Mouse (Mus musculus) kidney, adult 2 months (tissue): Measurements from ENCODE around the gene Khdc3. TPM values are rescaled to one million over a fixed set of nuclear protein-coding genes. Genes with fewer than 3 reads are reported as not detected.

Source experiments
- DNase-seq: peaks from one replicate; pipeline ENCODE4 v3.0.0; 2021
- H3K27ac ChIP-seq: fragments of 200-500 bp; 2 replicates; pipeline ENCODE4 v1.5.1; 2012; ENCODE audit warnings: low read depth, low read length, control low read depth, inconsistent platforms; ENCODE audit not compliant: insufficient read depth
- H3K27me3 ChIP-seq: fragments of 200-500 bp; replicated peaks from 2 replicates; pipeline ENCODE4 v1.6.1; 2012; ENCODE audit warnings: mild to moderate bottlenecking, moderate library complexity, low read length, inconsistent platforms; ENCODE audit not compliant: control insufficient read depth, insufficient read depth
- H3K36me3 ChIP-seq: fragments of 200-500 bp; 2 replicates; pipeline ENCODE4 v1.6.1; 2012; ENCODE audit warnings: mild to moderate bottlenecking, moderate library complexity, low read length, inconsistent platforms; ENCODE audit not compliant: control insufficient read depth, insufficient read depth
- H3K4me1 ChIP-seq: fragments of 200-500 bp; 2 replicates; pipeline ENCODE4 v1.6.1; 2011; ENCODE audit warnings: low read length; ENCODE audit not compliant: control insufficient read depth, insufficient read depth
- H3K4me3 ChIP-seq: fragments of 200-500 bp; 2 replicates; pipeline ENCODE4 v1.5.1; 2011; ENCODE audit warnings: mild to moderate bottlenecking, low read depth, low read length, control low read depth; ENCODE audit not compliant: insufficient read depth
- CTCF ChIP-seq: fragments of 200-500 bp; conservative IDR thresholded peaks from 2 replicates; pipeline ENCODE4 v1.5.1; 2011; ENCODE audit warnings: low read depth, mild to moderate bottlenecking, control low read depth, low read length, moderate library complexity, mixed read lengths; ENCODE audit not compliant: insufficient read depth, insufficient read length
- POLR2A ChIP-seq: fragments of 200-500 bp; IDR thresholded peaks from one replicate; pipeline ENCODE4 v1.6.1; 2011; ENCODE audit warnings: low read depth, low read length, control low read depth
- WGBS: fragments of 180-500 bp; shearing (Covaris S2); methylation state at CpG from one replicate; pipeline ENCODE4 v1.1.7; 2018; 5-methylcytosine and 5-hydroxymethylcytosine counted together
- polyA plus RNA-seq: library from polyadenylated mRNA; depleted of rRNA; stranded (reverse); fragments of >200 nt; gene quantifications from 2 replicates; pipeline ENCODE4 v1.2.3, GENCODE M21; 2012; rRNA removed

Gene Khdc3
- polyA plus RNA-seq, 1 experiment = 0.19 TPM

DNA sequence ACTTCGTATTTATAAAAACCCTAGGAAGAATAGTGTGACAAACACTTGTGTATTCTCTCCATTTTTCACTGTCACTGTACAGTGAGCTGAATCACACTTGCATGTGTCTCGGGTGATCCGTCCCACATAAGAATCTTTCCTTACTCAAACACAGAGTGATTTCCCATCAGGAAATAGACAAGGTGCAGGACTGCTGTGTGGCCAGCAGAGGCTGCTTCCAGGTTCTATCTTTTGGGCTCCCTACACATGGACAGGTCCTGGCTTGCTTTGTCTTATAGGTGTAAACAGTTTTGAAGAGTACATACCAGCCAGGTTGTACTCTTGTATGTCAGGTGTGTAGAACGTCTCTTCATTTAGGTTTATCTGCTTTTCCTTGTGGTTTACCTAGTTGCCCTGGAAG lies 16.4 kb downstream of the Khdc3 start:
- Histone ChIP-seq H3K36me3 (peaks cover 4% of the 10 kb centered on the region), H3K4me1 (no peaks in the 10 kb centered on the region; the same call in 1 of the 2 replicates), H3K4me3 (no peak overlapping the region), H3K27me3 (no peaks in the 10 kb centered on the region), H3K27ac (no peak overlapping the region)
- 79% methylated on average over 4 of the region's 4 CpGs for WGBS
- TF ChIP-seq POLR2A (no peak), CTCF (no peak; the same call in 1 of the 2 replicates)
- DNase-seq = no peak

DNA sequence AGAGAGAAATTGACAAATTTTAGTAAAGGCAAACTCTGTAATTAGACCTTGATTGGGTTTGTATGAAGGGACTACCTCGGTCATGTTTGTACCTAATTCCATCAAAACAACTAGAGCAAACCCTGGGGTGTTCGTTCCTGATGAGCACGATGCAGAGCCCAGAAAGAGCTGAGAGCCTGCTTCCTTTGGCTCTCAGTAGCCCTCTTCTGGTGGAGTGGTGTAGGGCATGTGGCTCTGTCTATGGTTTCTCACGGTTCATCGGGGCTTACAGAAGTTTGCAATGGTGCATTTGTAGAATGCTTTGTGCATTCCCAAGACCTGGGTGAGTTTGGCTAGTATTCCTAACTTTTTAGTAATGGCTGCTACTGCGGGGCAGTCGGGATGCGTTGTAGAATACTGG lies 20.1 kb downstream of the Khdc3 start:
- Histone ChIP-seq H3K36me3 (peaks cover 5% of the 10 kb centered on the region), H3K27me3 (no peaks in the 10 kb centered on the region), H3K4me1 (no peaks in the 10 kb centered on the region), H3K27ac (no peak overlapping the region), H3K4me3 (no peak overlapping the region)
- 56% methylated on average over 8 of the region's 8 CpGs for WGBS
- TF ChIP-seq POLR2A (no peak), CTCF (peak; percentile 50)
- DNase-seq = peak; percentile 15

DNA sequence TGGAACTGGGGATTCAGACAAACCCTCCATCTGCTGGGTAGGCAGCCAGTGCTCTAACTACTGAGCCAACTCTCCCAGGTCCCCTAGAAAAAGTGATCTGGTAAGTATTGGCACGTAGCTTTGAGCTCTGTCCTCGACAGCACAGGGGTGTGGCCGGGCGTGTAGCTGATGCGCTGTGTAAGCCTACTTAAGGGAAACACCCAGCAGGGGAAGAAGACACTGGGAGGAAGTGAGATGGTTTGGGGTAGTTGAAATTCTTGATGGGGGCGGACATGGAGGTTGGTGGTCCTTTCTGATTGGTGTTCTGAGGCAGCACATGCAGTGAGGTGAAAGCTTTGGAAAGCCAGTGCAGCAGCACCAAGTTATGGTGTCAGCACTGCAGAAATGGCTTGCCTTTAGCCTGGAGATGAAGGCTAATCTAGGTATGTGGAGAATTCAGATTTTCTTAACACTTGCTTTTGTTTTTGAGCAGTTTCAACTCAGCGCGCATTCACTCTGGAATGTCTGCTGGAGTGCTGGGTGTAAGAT lies 23.5 kb downstream of the Khdc3 start:
- no peaks in the 10 kb centered on the region; the same call in 1 of the 2 replicates for H3K4me1 ChIP-seq
- 91% methylated on average over 8 of the region's 8 CpGs for WGBS
- H3K27ac ChIP-seq = no peak overlapping the region
- H3K27me3 ChIP-seq = no peaks in the 10 kb centered on the region
- no peak overlapping the region for H3K4me3 ChIP-seq
- H3K36me3 ChIP-seq = peaks cover 5% of the 10 kb centered on the region
- DNase-seq = no peak
- TF ChIP-seq POLR2A = no peak

DNA sequence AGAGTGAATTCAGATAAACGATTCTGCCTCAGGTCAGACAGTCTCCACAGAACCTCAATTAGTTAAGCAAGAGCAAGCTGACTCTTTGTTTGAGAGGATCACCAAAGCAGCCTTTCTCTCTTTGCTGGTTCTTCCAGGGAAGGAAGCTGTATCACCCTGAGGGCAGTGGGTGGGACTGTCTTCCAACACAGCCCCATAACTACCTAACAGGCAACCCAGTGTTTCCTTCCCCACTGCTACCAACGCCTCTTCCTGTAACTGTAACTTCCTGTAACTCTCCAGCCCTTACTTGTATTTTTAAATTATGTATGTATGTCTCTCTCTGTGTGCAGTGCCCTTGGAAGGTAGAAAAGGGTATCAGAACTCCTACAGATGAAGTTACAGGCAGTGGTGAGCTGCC lies 25.8 kb downstream of the Khdc3 start:
- H3K27me3 ChIP-seq = no peaks in the 10 kb centered on the region
- TF ChIP-seq CTCF = no peak
- TF ChIP-seq POLR2A = no peak
- peaks cover 1% of the 10 kb centered on the region for H3K36me3 ChIP-seq
- 76% methylated on average over 2 of the region's 2 CpGs for WGBS
- H3K4me1 ChIP-seq = no peaks in the 10 kb centered on the region; the same call in 1 of the 2 replicates
- no peak overlapping the region for H3K4me3 ChIP-seq
- H3K27ac ChIP-seq = no peak overlapping the region
- DNase-seq = no peak

DNA sequence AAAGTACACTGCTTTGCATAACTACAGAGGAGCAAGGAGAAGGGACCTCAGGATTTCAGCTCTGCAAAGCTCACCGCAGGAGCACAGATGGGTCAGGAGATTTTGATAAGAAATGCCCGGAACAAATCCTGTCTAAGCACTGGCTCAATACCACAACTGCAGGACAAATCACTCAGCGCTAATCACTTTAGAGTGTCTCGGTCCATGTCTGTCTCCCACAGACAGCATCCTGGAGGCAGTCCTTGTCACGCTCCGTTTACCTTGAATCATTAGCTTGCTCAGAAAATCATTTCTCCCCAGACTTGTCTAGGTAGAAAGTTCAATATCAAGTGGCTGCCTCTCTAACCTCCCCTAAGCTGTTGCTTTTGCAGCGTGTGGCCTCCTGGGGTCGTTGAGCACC lies 28.2 kb downstream of the Khdc3 start:
- peaks cover 1% of the 10 kb centered on the region; the same call in 1 of the 2 replicates for H3K36me3 ChIP-seq
- no peaks in the 10 kb centered on the region for H3K27me3 ChIP-seq
- no peak for TF ChIP-seq CTCF
- no peak for TF ChIP-seq POLR2A
- H3K27ac ChIP-seq = no peak overlapping the region
- no peaks in the 10 kb centered on the region; the same call in 1 of the 2 replicates for H3K4me1 ChIP-seq
- H3K4me3 ChIP-seq = no peak overlapping the region
- 41% methylated on average over 8 of the region's 8 CpGs for WGBS
- DNase-seq = peak; percentile 36

DNA sequence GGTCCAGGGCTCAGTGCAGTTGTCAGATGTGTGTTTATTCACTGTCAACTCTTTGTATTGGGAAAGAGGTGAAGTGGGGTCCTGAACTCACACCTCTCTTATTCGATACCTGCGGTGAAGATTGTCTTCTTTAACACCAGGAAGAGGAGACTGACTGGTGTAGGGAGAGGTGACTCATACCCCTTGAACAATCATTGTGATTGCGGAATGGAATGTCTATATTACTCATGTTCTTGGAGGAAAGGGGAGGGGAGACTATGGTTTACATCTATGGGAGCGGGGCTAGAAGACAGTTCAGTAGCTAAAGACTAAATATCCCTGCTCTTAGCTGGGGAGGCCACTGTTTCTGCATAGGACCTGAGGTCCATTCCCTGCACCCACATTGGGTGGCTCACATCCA lies 28.9 kb downstream of the Khdc3 start:
- WGBS = 89% methylated on average over 4 of the region's 4 CpGs
- H3K27me3 ChIP-seq = no peaks in the 10 kb centered on the region
- no peaks in the 10 kb centered on the region; the same call in 1 of the 2 replicates for H3K4me1 ChIP-seq
- DNase-seq = no peak
- H3K4me3 ChIP-seq = no peak overlapping the region
- no peaks in the 10 kb centered on the region for H3K36me3 ChIP-seq
- H3K27ac ChIP-seq = no peak overlapping the region
- TF ChIP-seq POLR2A (no peak), CTCF (no peak)

DNA sequence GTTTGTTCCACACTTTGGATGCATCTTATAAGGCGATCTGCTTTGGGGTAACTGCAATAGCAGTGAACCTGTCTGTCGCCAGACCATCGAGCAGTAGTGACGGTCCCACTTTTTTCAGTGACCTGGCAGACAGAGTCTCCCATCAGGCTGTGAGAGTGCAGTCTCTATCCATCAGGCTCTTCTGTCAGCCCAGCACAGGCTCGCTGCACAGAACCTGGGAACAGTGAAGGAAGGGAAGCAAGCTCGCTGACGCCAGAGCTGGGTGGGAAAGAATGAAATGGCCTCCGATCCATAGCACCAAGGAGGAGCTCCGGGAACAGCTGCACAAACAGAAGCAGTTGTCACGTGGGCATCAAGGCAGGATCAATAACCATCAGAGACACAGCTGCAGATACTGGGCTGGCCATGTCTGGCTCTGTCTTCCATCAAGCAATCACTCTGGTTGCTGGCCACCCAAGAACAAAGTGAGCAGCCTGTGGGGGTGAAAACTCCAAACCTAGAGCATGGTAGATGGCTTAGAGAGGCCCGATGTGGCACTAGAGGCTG lies 35.8 kb downstream of the Khdc3 start:
- no peaks in the 10 kb centered on the region for H3K27me3 ChIP-seq
- no peak overlapping the region for H3K27ac ChIP-seq
- H3K36me3 ChIP-seq = no peaks in the 10 kb centered on the region
- H3K4me1 ChIP-seq = no peaks in the 10 kb centered on the region
- DNase-seq = no peak
- TF ChIP-seq CTCF (no peak), POLR2A (no peak)
- WGBS = 44% methylated on average over 11 of the region's 11 CpGs
- H3K4me3 ChIP-seq = no peak overlapping the region

Other genes starting within 250 kb of the Khdc3 start
- 0.22 and 0.38 TPM in 2 replicates for gene Pygo1, start 176.2 kb upstream of the Khdc3 start, polyA plus RNA-seq
- gene Dyx1c1, start 143.1 kb upstream of the Khdc3 start, polyA plus RNA-seq = 1.1 and 1.3 TPM in 2 replicates
- gene Gm44503, start 143.0 kb upstream of the Khdc3 start, polyA plus RNA-seq = not detected in 2 replicates
- gene Ccpg1os, start 116.5 kb upstream of the Khdc3 start, polyA plus RNA-seq = 29.1 and 34.8 TPM in 2 replicates
- gene Ccpg1, start 116.4 kb upstream of the Khdc3 start, polyA plus RNA-seq = 20.1 and 30.2 TPM in 2 replicates
- gene Pigb, start 61.5 kb upstream of the Khdc3 start, polyA plus RNA-seq = 10.7 and 10.9 TPM in 2 replicates
- 8.0 and 9.4 TPM in 2 replicates for gene Rab27a, start 57.0 kb upstream of the Khdc3 start, polyA plus RNA-seq
- not detected in 2 replicates for gene Gm20509, start 634 bp downstream of the Khdc3 start, polyA plus RNA-seq
- gene Rsl24d1, start 11.6 kb downstream of the Khdc3 start, polyA plus RNA-seq = 17.7 and 24.5 TPM in 2 replicates